Mouse (Mus musculus) liver, embryonic 14.5 days (tissue): ENCODE data around the gene Tmppe.

Source experiments
- CTCF ChIP-seq: IDR thresholded peaks from 2 replicates; pipeline ENCODE4 v1.5.1; 2016; ENCODE audit warnings: antibody characterized with exemption, low read depth, control low read depth
- EP300 ChIP-seq: IDR thresholded peaks from 2 replicates; pipeline ENCODE4 v1.6.1; 2016; ENCODE audit warnings: antibody characterized with exemption, low read depth

- TF ChIP-seq EP300 (no peak), CTCF (no peak)
Measured at GRCm38 (mm10) chr9:114388701-114389370, 12.1 kb upstream of the Tmppe start.
